Mouse (Mus musculus) thymus, postnatal 10 days (tissue): ENCODE data around the gene Auts2.

Experiments
- DNase-seq, 2 experiments: peaks; one replicate each; pipeline ENCODE4 v3.0.0; 2021; ENCODE audit warnings: low spot score in 2 of 2

The Auts2 gene

GRCm38 (mm10) chr5:132268351-132268967 is 274.7 kb downstream of the Auts2 start:
- DNase-seq: no peak

- DNase-seq: no peak
These were observed 278.1 kb downstream of the Auts2 start for GRCm38 (mm10) chr5:132265015-132265414.

- DNase-seq: no peak
These were observed 281.4 kb downstream of the Auts2 start for GRCm38 (mm10) chr5:132261750-132262149.

- DNase-seq: no peak
These were observed 284.3 kb downstream of the Auts2 start for GRCm38 (mm10) chr5:132258882-132259281.

GRCm38 (mm10) chr5:132255579-132255978 is 287.6 kb downstream of the Auts2 start:
- no peak for DNase-seq

- DNase-seq: no peak
These were observed 293.6 kb downstream of the Auts2 start for GRCm38 (mm10) chr5:132249523-132249922.

- DNase-seq: no peak
These were observed 295.1 kb downstream of the Auts2 start for GRCm38 (mm10) chr5:132248069-132248468.

GRCm38 (mm10) chr5:132235460-132235859 is 307.7 kb downstream of the Auts2 start:
- DNase-seq: no peak

- DNase-seq: no peak
These were observed 308.7 kb downstream of the Auts2 start for GRCm38 (mm10) chr5:132234471-132234870.

GRCm38 (mm10) chr5:132231280-132232047 is 311.7 kb downstream of the Auts2 start:
- no peak for DNase-seq

- DNase-seq: no peak
These were observed 313.3 kb downstream of the Auts2 start for GRCm38 (mm10) chr5:132229644-132230357.

GRCm38 (mm10) chr5:132229023-132229422 is 314.1 kb downstream of the Auts2 start:
- DNase-seq: no peak

- DNase-seq: peak; percentile 22 to 31
These were observed 322.7 kb downstream of the Auts2 start for GRCm38 (mm10) chr5:132220376-132220930.

- DNase-seq: no peak
These were observed 327.0 kb downstream of the Auts2 start for GRCm38 (mm10) chr5:132216143-132216542.

GRCm38 (mm10) chr5:132212446-132212845 is 330.7 kb downstream of the Auts2 start:
- no peak for DNase-seq

- DNase-seq: no peak
These were observed 333.4 kb downstream of the Auts2 start for GRCm38 (mm10) chr5:132209694-132210093.

- DNase-seq: no peak
These were observed 336.9 kb downstream of the Auts2 start for GRCm38 (mm10) chr5:132206220-132206619.

- DNase-seq: no peak
These were observed 339.3 kb downstream of the Auts2 start for GRCm38 (mm10) chr5:132203846-132204245.

- no peak for DNase-seq
These were observed 342.0 kb downstream of the Auts2 start for GRCm38 (mm10) chr5:132201077-132201645.

GRCm38 (mm10) chr5:132200595-132200994 is 342.5 kb downstream of the Auts2 start:
- DNase-seq: no peak

GRCm38 (mm10) chr5:132195048-132195533 is 348.1 kb downstream of the Auts2 start:
- DNase-seq: no peak

GRCm38 (mm10) chr5:132190190-132190589 is 353.0 kb downstream of the Auts2 start:
- DNase-seq: no peak
